Mouse (Mus musculus): ENCODE measurements around the gene Mxi1. TPM values are rescaled to one million over a fixed set of nuclear protein-coding genes. Genes with fewer than 3 reads are reported as not detected.

Gene Mxi1
- 19.7 and 28.5 TPM in 2 replicates for polyA plus RNA-seq (2016; fragmentation: Nextera tagmentation; extraction: Ambion mirVana)

DNA sequence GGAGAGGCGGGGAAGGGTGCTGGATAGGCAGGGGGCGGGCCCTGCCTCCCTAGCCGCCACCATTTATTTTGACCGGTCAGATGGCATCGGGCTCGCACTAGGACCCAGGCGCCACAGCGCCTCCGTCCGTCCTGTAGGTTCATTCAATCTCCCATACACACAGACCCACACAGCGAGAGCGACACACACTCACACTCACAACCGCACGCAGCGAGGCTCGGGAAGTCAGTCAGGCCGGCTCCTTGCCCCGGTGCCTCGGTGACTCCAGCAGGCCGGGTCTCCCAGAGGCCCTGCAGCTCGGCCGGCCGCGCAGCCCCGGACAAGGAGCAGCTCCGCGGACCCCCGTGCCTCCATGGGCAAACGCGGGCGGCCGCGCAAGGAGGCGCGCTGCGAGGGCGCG lies at the start of gene Mxi1:
TSS of gene Mxi1 (plus strand) at position 171 of the 400 bp plus-strand sequence.
- Histone ChIP-seq H3K27ac (replicated peaks) (peak within 1 kb of the TSS; percentile 97), H3K36me3 (no peaks in the 10 kb centered on the region), H3K4me1 (peaks cover 48% of the 10 kb centered on the region), H3K9me3 (replicated peaks) (no peaks in the 10 kb centered on the region), H3K27me3 (ENCODE audit: low read depth, poor library complexity, severe bottlenecking) (no peaks in the 10 kb centered on the region), H3K4me3 (peak within 1 kb of the TSS; percentile 89)
- DNase-seq (ENCODE audit: low spot score) = peak; percentile 91
- under 1% methylated on average over 38 of the region's 38 CpGs for WGBS

DNA sequence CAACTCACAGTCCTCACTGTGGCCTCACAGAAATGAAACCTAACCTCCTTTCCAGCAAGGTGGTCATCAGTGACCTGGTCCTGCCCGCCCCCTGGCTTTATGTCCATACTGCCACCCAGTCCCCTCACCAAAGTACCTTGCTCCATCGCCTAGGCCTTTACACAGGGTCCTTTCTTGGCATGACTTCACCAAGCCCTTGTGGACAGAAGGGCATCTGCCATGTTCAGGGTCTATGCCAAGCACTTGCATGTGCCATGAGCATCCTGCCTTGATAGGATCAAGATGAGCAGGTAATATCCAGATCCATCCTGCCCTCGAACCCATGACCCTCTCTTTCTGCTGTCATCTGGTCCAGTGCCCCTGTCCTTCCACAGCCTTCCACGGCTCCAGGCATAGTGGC lies 49.5 kb upstream of the Mxi1 start:
- peaks cover 28% of the 10 kb centered on the region for H3K4me1 ChIP-seq
- no peaks in the 10 kb centered on the region for H3K27me3 ChIP-seq (ENCODE audit: low read depth, poor library complexity, severe bottlenecking)
- WGBS = 88% methylated on average over 4 of the region's 4 CpGs

DNA sequence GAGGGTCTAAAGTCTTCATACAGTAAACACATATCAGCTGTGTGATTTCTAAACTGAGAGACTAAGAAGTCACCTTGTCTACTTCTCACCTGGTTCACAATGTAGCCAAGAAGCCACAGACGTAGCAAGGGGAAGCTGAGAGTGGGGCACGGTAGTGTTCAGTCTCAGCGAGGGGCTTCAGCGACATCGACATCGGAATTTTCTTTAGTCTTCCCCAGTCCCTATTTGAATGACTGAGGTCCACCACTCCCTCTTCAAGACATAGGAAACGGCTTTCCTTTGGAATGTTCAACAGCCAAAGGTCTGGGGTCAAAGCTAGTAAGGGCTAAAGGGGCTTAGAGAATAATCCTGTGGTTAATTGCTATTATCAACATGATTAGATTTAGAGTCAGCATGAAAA lies 48.3 kb upstream of the Mxi1 start:
- Histone ChIP-seq H3K4me1 (peaks cover 28% of the 10 kb centered on the region), H3K36me3 (no peaks in the 10 kb centered on the region), H3K4me3 (no peak overlapping the region), H3K27ac (replicated peaks) (no peak overlapping the region), H3K9me3 (replicated peaks) (no peaks in the 10 kb centered on the region), H3K27me3 (ENCODE audit: low read depth, poor library complexity, severe bottlenecking) (no peaks in the 10 kb centered on the region)
- DNase-seq (ENCODE audit: low spot score) = no peak
- WGBS = 81% methylated on average over 7 of the region's 7 CpGs

More for the DNA sequence above, 49.5 kb upstream of the Mxi1 start:
- no peaks in the 10 kb centered on the region for H3K36me3 ChIP-seq
- H3K4me3 ChIP-seq = no peak overlapping the region
- peaks cover 8% of the 10 kb centered on the region; the same call in 1 of the 2 replicates for H3K9me3 ChIP-seq (replicated peaks)
- no peak overlapping the region for H3K27ac ChIP-seq (replicated peaks)
- no peak for DNase-seq (ENCODE audit: low spot score)

DNA sequence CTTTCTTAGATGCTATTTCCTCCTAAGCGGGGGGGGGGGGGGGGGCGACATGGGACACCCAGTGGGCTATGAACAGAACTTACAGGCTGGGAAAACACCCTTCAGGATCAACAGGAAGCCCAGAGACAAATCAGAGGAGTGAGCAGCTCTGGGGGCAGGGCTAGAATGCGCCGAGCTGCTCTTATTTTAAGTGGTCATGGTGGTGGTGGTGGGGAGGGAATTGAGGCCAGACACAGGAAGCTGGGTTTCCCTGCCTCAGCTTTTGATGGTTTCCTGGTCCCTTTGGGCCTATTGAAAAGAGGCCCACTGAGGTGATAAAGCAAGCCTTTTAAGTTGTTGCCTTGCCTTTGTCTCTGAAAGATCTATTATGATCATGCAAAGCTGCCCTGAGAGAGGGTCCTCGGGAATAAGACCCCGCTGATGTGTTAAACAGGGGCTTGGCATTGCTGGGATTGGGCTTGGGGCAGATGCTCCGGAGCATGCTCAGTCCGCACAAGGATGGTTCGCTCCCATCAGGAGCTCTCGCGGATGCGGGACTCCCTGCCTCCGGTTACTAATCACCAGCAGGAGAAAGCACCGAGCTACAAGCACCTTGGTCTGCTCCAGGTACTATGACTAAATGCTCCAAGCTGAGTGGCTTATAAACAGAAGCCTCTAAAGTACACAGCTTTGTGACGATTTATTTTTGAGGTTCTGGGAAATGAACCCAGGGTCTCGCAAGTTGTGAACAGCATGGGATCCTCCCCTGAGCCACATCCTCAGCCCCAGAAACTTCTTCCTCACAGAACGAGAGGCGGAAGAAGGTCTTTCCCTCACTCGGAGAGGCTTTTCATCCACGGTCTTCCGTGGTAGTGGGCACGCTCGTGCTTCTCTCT lies 46.2 kb upstream of the Mxi1 start:
- H3K4me1 ChIP-seq = peaks cover 28% of the 10 kb centered on the region
- 38% methylated on average over 23 of the region's 23 CpGs for WGBS
- H3K27me3 ChIP-seq (ENCODE audit: low read depth, poor library complexity, severe bottlenecking) = no peaks in the 10 kb centered on the region
- no peaks in the 10 kb centered on the region for H3K9me3 ChIP-seq (replicated peaks)
- no peaks in the 10 kb centered on the region for H3K36me3 ChIP-seq
- H3K4me3 ChIP-seq = peak overlapping the region; percentile 38
- H3K27ac ChIP-seq (replicated peaks) = peak overlapping the region; percentile 47; the same call in 1 of the 2 replicates
- peak; percentile 36 for DNase-seq (ENCODE audit: low spot score)

DNA sequence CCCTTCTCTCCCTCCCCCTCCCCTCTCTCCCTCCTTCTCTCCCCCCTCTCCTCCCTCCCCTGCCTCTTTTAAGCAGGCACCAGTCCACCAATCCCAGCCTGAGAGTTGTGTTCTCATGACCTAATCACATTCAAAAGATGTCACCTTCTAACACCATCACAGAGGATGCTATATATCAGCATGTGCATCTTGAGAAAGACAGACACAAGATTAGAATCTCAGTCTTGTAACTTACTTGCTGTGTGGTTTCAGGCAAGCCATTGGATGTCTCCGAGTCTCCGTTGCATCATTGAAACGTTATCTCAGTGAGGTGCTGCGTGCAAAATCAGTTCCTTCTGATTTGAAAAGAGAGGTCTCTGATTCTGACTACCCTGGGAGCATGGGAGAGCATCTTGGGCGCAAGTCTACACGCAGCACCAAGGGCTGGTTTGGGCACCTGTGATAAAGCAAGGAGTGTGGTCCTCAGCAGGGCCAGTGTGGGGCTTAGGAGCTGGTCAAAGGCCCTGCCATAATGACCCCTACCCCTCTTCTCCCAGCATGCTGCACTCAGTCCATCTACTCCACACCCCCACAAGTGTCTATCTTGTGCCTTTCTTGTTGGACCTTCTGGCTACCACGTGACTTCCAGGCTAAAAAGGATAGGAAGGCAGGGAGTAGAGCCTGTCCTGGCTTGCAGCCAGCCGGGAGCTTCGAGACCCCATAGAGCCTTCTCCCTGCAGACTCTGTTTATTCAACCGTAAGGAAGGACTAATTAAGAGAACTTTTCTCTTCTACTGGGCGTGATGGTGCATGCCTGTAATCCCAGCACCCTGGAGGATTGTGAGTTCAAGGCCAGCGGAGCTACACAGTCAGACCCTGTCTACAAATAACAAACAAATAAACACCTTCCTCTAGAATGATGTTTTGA lies 45.2 kb upstream of the Mxi1 start:
- no peak for DNase-seq (ENCODE audit: low spot score)
- Histone ChIP-seq H3K9me3 (replicated peaks) (no peaks in the 10 kb centered on the region), H3K4me1 (peaks cover 23% of the 10 kb centered on the region), H3K27ac (replicated peaks) (peak overlapping the region; percentile 47; the same call in 1 of the 2 replicates), H3K4me3 (no peak overlapping the region), H3K36me3 (no peaks in the 10 kb centered on the region), H3K27me3 (ENCODE audit: low read depth, poor library complexity, severe bottlenecking) (no peaks in the 10 kb centered on the region)
- WGBS = 65% methylated on average over 12 of the region's 12 CpGs

DNA sequence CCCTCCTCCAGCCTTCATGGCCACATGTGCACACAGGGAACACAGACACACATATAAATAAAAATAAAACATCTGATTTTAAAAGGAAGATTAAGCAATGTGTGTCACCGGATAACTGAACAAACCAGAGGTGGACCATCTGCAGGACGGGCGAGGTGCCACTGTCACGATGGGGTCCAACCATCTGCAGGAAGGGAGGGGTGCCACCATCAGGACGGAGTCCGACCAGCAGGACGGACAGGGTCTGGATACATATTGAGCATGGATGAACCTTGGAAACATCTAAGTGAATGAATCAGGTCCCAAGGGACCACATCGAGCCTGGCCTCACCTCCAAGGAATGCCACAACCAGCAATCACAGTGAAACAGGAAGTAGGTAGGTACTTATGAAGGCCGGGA lies 43.0 kb upstream of the Mxi1 start:
- Histone ChIP-seq H3K36me3 (no peaks in the 10 kb centered on the region), H3K9me3 (replicated peaks) (no peaks in the 10 kb centered on the region), H3K27ac (replicated peaks) (no peak overlapping the region), H3K4me1 (peaks cover 20% of the 10 kb centered on the region), H3K4me3 (no peak overlapping the region), H3K27me3 (ENCODE audit: low read depth, poor library complexity, severe bottlenecking) (no peaks in the 10 kb centered on the region)
- DNase-seq (ENCODE audit: low spot score) = no peak
- WGBS = 95% methylated on average over 9 of the region's 9 CpGs

DNA sequence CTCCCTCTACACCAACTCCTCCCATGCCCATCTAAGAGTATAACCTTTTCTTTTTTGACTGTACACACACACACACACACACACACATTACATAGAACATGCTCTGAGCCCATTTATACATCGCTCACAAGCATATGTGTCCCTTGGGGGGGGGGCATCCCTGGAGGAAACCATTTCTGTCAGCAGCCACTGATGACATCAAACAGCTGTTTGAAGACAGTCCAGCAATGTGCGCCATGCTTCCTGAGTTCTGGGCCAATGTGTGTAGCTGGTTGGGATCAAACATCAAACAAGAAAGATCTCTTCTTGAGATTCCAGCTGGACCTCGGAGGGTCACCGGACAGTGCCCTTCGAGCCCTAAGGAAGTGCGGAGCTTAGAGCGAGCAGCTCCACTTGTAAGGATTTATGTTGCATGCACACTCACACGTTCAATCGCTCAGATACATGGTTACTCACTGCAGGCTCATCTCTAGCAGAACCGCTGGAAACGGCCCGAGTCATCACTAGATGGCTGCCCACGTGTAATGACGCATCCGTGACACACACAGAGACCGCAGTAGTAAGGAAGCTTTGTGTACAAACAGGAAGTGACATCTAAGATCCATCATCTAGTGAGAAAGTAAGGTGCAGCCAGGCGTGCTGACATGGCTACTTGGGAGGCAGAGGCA lies 37.1 kb upstream of the Mxi1 start:
- H3K9me3 ChIP-seq (replicated peaks) = no peaks in the 10 kb centered on the region
- peaks cover 24% of the 10 kb centered on the region for H3K4me1 ChIP-seq
- no peak for DNase-seq (ENCODE audit: low spot score)
- H3K4me3 ChIP-seq = no peak overlapping the region
- no peaks in the 10 kb centered on the region for H3K27me3 ChIP-seq (ENCODE audit: low read depth, poor library complexity, severe bottlenecking)
- no peaks in the 10 kb centered on the region for H3K36me3 ChIP-seq
- H3K27ac ChIP-seq (replicated peaks) = no peak overlapping the region
- 95% methylated on average over 17 of the region's 17 CpGs for WGBS

DNA sequence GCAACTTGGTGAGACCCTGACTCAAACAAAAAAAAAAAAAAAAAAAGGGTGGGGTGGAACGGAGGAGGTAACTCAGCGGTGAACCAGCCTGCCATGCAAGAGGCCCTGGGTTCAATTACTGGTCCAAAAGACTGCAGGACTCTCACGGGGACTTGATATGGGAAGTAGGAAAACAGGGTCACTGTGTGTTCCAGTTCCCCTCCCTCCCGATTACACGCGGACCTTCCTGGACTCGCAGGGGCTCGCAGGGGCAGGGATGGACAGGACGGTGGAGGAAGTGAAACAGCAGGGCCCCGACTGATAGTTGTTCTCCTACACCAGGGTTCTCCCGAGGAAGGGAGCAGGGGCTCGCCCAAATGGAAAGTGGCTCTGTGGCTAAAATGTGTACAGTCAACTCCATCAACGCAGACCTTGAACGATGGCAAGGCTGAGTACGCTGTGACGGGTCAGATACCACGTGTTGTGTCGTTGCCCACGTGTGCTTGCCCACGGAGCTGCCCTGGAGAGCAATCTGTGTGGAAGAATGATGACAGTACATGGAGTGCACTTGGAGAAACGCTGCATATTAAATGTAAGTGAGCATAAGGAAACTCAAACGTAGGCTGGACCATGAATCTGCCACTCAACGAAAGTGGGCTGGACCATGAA lies 36.4 kb upstream of the Mxi1 start:
- Histone ChIP-seq H3K4me3 (no peak overlapping the region), H3K36me3 (no peaks in the 10 kb centered on the region), H3K27me3 (ENCODE audit: low read depth, poor library complexity, severe bottlenecking) (no peaks in the 10 kb centered on the region), H3K27ac (replicated peaks) (no peak overlapping the region), H3K4me1 (peaks cover 27% of the 10 kb centered on the region), H3K9me3 (replicated peaks) (no peaks in the 10 kb centered on the region)
- no peak for DNase-seq (ENCODE audit: low spot score)
- WGBS = 89% methylated on average over 23 of the region's 23 CpGs

DNA sequence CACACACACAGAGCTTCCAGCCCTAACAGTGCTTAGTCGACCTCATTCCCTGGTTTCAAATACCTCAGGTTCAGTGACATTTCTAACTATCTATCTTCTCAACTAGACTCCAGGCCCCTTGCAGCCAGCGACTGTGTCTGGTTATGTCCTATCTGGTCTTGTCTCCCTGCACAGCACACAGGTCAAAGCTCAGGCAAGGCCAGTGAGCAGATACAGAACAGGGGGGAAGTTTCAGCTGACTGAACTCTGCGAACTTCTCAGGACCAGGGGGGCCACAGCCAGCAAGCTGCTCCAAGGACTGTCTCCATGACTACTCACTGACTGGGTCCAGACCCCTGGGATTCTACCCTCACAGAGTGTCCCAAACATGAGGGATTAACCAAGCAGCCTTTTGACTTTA lies 35.1 kb upstream of the Mxi1 start:
- Histone ChIP-seq H3K4me1 (peaks cover 27% of the 10 kb centered on the region), H3K27me3 (ENCODE audit: low read depth, poor library complexity, severe bottlenecking) (no peaks in the 10 kb centered on the region), H3K9me3 (replicated peaks) (no peaks in the 10 kb centered on the region), H3K4me3 (no peak overlapping the region), H3K36me3 (no peaks in the 10 kb centered on the region), H3K27ac (replicated peaks) (peak overlapping the region; percentile 53; the same call in 1 of the 2 replicates)
- 41% methylated on average over 3 of the region's 3 CpGs for WGBS
- DNase-seq (ENCODE audit: low spot score) = peak; percentile 30

DNA sequence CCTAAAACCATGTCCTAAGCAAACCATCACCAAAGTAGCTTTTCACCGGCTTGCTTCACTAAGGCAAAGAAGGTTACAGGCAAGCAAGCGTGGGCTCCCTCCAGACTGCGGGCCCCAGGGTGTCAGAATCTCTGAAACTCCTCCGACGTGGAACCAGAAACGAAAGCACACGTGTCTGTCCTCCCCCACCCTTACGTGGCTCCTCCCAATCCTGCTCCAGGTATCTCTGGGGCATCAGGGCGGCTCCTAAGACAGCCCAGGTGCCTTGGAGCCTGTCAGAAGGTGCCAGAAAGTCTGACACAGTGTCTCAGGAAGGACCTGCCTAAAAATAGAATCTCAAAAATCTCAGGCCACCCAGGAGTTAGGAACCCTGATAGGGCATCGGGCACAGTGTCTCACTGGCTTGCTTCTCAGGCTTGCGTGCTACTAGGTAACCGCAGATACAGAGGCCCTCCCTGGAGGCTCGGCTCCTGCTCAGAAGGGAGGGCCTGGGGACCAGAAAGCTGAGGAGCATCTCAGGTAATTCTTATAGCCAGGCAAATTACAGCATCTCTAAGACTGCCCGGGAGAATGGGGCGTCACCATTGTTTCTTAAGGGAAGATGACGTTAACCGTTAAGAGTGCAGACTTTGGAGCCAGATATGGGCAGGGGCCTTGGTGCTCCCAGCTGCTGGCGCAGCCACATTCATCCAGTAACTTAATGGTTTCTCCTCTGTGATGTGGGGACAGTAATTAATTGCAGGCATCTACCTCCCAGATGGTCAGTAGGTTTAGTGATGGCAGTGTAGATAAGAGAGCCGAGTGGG lies 33.2 kb upstream of the Mxi1 start:
- H3K27me3 ChIP-seq (ENCODE audit: low read depth, poor library complexity, severe bottlenecking) = no peaks in the 10 kb centered on the region
- no peak for DNase-seq (ENCODE audit: low spot score)
- no peak overlapping the region for H3K4me3 ChIP-seq
- no peaks in the 10 kb centered on the region for H3K9me3 ChIP-seq (replicated peaks)
- no peaks in the 10 kb centered on the region for H3K36me3 ChIP-seq
- peaks cover 30% of the 10 kb centered on the region for H3K4me1 ChIP-seq
- H3K27ac ChIP-seq (replicated peaks) = no peak overlapping the region
- WGBS = 82% methylated on average over 19 of the region's 19 CpGs

Data from midbrain, embryonic 10.5 days (tissue).